Mouse (Mus musculus) stomach, postnatal 0 days (tissue): ENCODE measurements around the gene Il23r. TPM values are rescaled to one million over a fixed set of nuclear protein-coding genes. Genes with fewer than 3 reads are reported as not detected.

Experiments used
- ATAC-seq: fragments of 200-750 bp; cut with Nextera tagmentation; 2 replicates; pipeline ENCODE4 v1.8.0; 2017; ENCODE audit not compliant: low FRiP score, low TSS enrichment
- DNase-seq: peaks from one replicate; pipeline ENCODE4 v3.0.0-alpha.2; 2016; ENCODE audit warnings: low spot score
- H3K27ac ChIP-seq: fragments of 300-500 bp; sonication (generic); replicated peaks from 2 replicates; pipeline ENCODE4 v1.5.1; 2014; ENCODE audit warnings: mild to moderate bottlenecking, control low read depth
- H3K27me3 ChIP-seq: fragments of 300-500 bp; sonication (generic); 2 replicates; pipeline ENCODE4 v1.6.1; 2014; ENCODE audit warnings: low read length; ENCODE audit not compliant: control insufficient read depth, insufficient read depth
- H3K36me3 ChIP-seq: fragments of 300-500 bp; sonication (generic); 2 replicates; pipeline ENCODE4 v1.6.1; 2014; ENCODE audit warnings: low read length, mixed read lengths; ENCODE audit not compliant: control insufficient read depth, insufficient read depth
- H3K4me1 ChIP-seq: fragments of 300-500 bp; sonication (generic); replicated peaks from 2 replicates; pipeline ENCODE4 v1.6.1; 2014; ENCODE audit warnings: antibody characterized with exemption; ENCODE audit not compliant: control insufficient read depth, insufficient read depth
- H3K4me2 ChIP-seq: fragments of 300-500 bp; sonication (generic); replicated peaks from 2 replicates; pipeline ENCODE4 v1.6.1; 2014; ENCODE audit warnings: low read depth, mild to moderate bottlenecking, control low read depth, moderate library complexity
- H3K4me3 ChIP-seq: fragments of 300-500 bp; sonication (generic); 2 replicates; pipeline ENCODE4 v1.5.1; 2014; ENCODE audit warnings: low read depth, low read length, control low read depth
- H3K9ac ChIP-seq: fragments of 300-500 bp; sonication (generic); 2 replicates; pipeline ENCODE4 v1.6.1; 2014; ENCODE audit warnings: mild to moderate bottlenecking, low read length, control low read depth, mixed read lengths
- H3K9me3 ChIP-seq: fragments of 300-500 bp; sonication (generic); 2 replicates; pipeline ENCODE4 v1.6.1; 2016; ENCODE audit warnings: low read length; ENCODE audit not compliant: control insufficient read depth
- CTCF ChIP-seq: IDR thresholded peaks from 2 replicates; pipeline ENCODE4 v1.5.1; 2016; ENCODE audit warnings: antibody characterized with exemption, low read depth, mild to moderate bottlenecking, moderate library complexity
- EP300 ChIP-seq: optimal IDR thresholded peaks from 2 replicates; pipeline ENCODE3; 2016; ENCODE audit warnings: antibody characterized with exemption
- WGBS: fragments of 180-500 bp; shearing (Covaris S2); extraction: QIAGEN DNeasy Blood & Tissue Kit; methylation state at CpG from one replicate; pipeline ENCODE4 v1.1.7; 2014; 5-methylcytosine and 5-hydroxymethylcytosine counted together
- polyA plus RNA-seq: library from polyadenylated mRNA; unstranded; fragments of >200 nt; fragmentation: Nextera tagmentation; extraction: Ambion mirVana; gene quantifications from 2 replicates; pipeline ENCODE4 v1.2.1, GENCODE M21; 2015

Il23r gene
- polyA plus RNA-seq, 1 experiment from 2014 or later, result 0.04 TPM

- Histone ChIP-seq H3K4me3 (no peak overlapping the region), H3K27me3 (no peaks in the 10 kb centered on the region), H3K27ac (no peak overlapping the region), H3K36me3 (no peaks in the 10 kb centered on the region), H3K4me2 (no peak overlapping the region), H3K4me1 (no peaks in the 10 kb centered on the region), H3K9ac (no peak overlapping the region), H3K9me3 (no peaks in the 10 kb centered on the region)
- no peak for ATAC-seq
- 79% methylated on average over 3 of the region's 3 CpGs for WGBS
- no peak for DNase-seq
- no peak for TF ChIP-seq EP300
Measured at GRCm38 (mm10) chr6:67416557-67416956, 75.1 kb downstream of the Il23r start.

- ATAC-seq (no peak), DNase-seq (no peak)
- Histone ChIP-seq H3K4me1 (no peaks in the 10 kb centered on the region), H3K9me3 (no peaks in the 10 kb centered on the region), H3K4me3 (no peak overlapping the region), H3K36me3 (no peaks in the 10 kb centered on the region), H3K27me3 (no peaks in the 10 kb centered on the region), H3K9ac (no peak overlapping the region), H3K4me2 (no peak overlapping the region), H3K27ac (no peak overlapping the region)
- TF ChIP-seq EP300 (no peak), CTCF (no peak)
- 84% methylated on average over 5 of the region's 5 CpGs for WGBS
Measured at GRCm38 (mm10) chr6:67415276-67415675, 76.4 kb downstream of the Il23r start.

GRCm38 (mm10) chr6:67413378-67413777 lies 78.3 kb downstream of the Il23r start:
- WGBS, result 71% methylated on average over 2 of the region's 2 CpGs
- Histone ChIP-seq H3K4me1 (no peaks in the 10 kb centered on the region), H3K9me3 (no peaks in the 10 kb centered on the region), H3K36me3 (no peaks in the 10 kb centered on the region), H3K9ac (no peak overlapping the region), H3K4me2 (no peak overlapping the region), H3K4me3 (no peak overlapping the region), H3K27me3 (no peaks in the 10 kb centered on the region), H3K27ac (no peak overlapping the region)
- TF ChIP-seq EP300, result no peak
- peak; percentile 24; the same call in 1 of the 2 replicates for TF ChIP-seq CTCF
- ATAC-seq, result no peak
- no peak for DNase-seq

- H3K36me3 ChIP-seq, result no peaks in the 10 kb centered on the region
- 80% methylated on average over 3 of the region's 3 CpGs for WGBS
- ATAC-seq, result no peak
Measured at GRCm38 (mm10) chr6:67405281-67405682, 86.4 kb downstream of the Il23r start.

GRCm38 (mm10) chr6:67399551-67399950 lies 92.1 kb downstream of the Il23r start:
- ATAC-seq, result no peak
- 69% methylated on average over 5 of the region's 5 CpGs for WGBS

More at GRCm38 (mm10) chr6:67405281-67405682, 86.4 kb downstream of the Il23r start:
- H3K4me2 ChIP-seq, result no peak overlapping the region
- no peak for TF ChIP-seq CTCF
- TF ChIP-seq EP300, result no peak
- DNase-seq, result no peak
- no peaks in the 10 kb centered on the region for H3K9me3 ChIP-seq
- no peaks in the 10 kb centered on the region for H3K27me3 ChIP-seq
- no peak overlapping the region for H3K4me3 ChIP-seq
- no peak overlapping the region for H3K27ac ChIP-seq
- H3K9ac ChIP-seq, result no peak overlapping the region
- H3K4me1 ChIP-seq, result no peaks in the 10 kb centered on the region

DNA sequence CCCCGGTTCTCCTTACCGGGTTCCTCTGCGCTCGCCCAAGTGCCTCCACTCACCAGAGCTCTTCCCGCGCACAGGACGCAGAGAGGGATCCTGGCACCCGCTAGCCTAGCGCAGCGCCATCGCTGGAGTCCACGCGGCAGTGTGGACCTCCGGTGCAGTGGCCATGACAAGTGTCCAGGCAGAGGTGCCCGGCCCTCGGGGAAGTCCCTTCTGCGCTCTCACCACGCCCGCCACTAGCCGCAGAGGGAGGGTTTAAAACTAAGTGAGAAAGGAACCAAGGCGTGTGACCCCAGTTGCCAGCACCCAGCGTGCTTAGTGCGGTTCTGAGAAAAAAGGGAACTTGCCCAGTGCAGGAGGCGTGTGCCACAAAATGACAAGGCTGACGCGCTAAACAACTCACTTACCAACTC lies 115.7 kb downstream of the Il23r start, which contains the start of gene Il12rb2:
TSS of gene Il12rb2 (minus strand) at position 207 of the 410 bp plus-strand sequence.
- Histone ChIP-seq H3K4me1 (no peaks in the 10 kb centered on the region), H3K9ac (no peak within 1 kb of the TSS), H3K4me2 (peak within 1 kb of the TSS; percentile 42; the same call in 1 of the 2 replicates), H3K36me3 (no peaks in the 10 kb centered on the region), H3K27ac (no peak within 1 kb of the TSS), H3K9me3 (no peaks in the 10 kb centered on the region), H3K4me3 (no peak within 1 kb of the TSS), H3K27me3 (no peaks in the 10 kb centered on the region)
- 1% methylated on average over 26 of the region's 26 CpGs for WGBS
- DNase-seq (no peak), ATAC-seq (no peak)
- TF ChIP-seq EP300, result no peak
- TF ChIP-seq CTCF, result no peak

More at GRCm38 (mm10) chr6:67399551-67399950, 92.1 kb downstream of the Il23r start:
- no peaks in the 10 kb centered on the region for H3K4me1 ChIP-seq
- DNase-seq, result no peak
- TF ChIP-seq CTCF, result no peak
- TF ChIP-seq EP300, result no peak
- no peak overlapping the region for H3K4me2 ChIP-seq
- no peak overlapping the region for H3K4me3 ChIP-seq
- no peaks in the 10 kb centered on the region for H3K27me3 ChIP-seq
- no peak overlapping the region for H3K9ac ChIP-seq
- no peak overlapping the region for H3K27ac ChIP-seq
- no peaks in the 10 kb centered on the region for H3K9me3 ChIP-seq
- no peaks in the 10 kb centered on the region for H3K36me3 ChIP-seq

Other genes with a start within 250 kb of the Il23r start
- gene Il12rb2, start 115.7 kb downstream of the Il23r start, polyA plus RNA-seq, result 0.02 TPM in 1 of 2 replicates, not detected in the other
- 260 and 272 TPM in 2 replicates for gene Tacstd2, start 43.9 kb upstream of the Il23r start, polyA plus RNA-seq